Mouse (Mus musculus) bone marrow macrophage, adult 2 months (primary cell): Measurements from ENCODE around the gene Tceal9. TPM values are rescaled to one million over a fixed set of nuclear protein-coding genes. Genes with fewer than 3 reads are reported as not detected.
"Not testable (repeated sequence)": the region's sequence is repeated elsewhere in the genome, so short reads cannot be mapped to it uniquely, and the experiment has no call there.

ENCODE experiments used
- H3K27ac ChIP-seq: 2 replicates; pipeline ENCODE4 v1.5.1; 2012; ENCODE audit warnings: low read depth, low read length; ENCODE audit not compliant: insufficient read depth
- H3K4me1 ChIP-seq: 2 replicates; pipeline ENCODE4 v1.6.1; 2012; ENCODE audit warnings: low read length; ENCODE audit not compliant: control insufficient read depth, insufficient read depth
- H3K4me3 ChIP-seq: 2 replicates; pipeline ENCODE4 v1.5.1; 2012; ENCODE audit warnings: mild to moderate bottlenecking, low read length, moderate library complexity; ENCODE audit not compliant: insufficient read depth
- CTCF ChIP-seq: IDR thresholded peaks from 2 replicates; pipeline ENCODE4 v1.5.1; 2012; ENCODE audit warnings: low read depth, mild to moderate bottlenecking, low read length, moderate library complexity
- POLR2A ChIP-seq: IDR thresholded peaks from 2 replicates; pipeline ENCODE4 v1.6.1; 2012; ENCODE audit warnings: mild to moderate bottlenecking, low read depth, low read length, borderline replicate concordance
- polyA plus RNA-seq: library from polyadenylated mRNA; stranded (reverse); fragments of >200 nt; gene quantifications from 2 replicates; pipeline ENCODE4 v1.2.4, GENCODE M21; 2012; ENCODE audit not compliant: missing spikeins, insufficient read depth, insufficient read length

Tceal9 gene
- polyA plus RNA-seq, 1 experiment, result 101 TPM

DNA sequence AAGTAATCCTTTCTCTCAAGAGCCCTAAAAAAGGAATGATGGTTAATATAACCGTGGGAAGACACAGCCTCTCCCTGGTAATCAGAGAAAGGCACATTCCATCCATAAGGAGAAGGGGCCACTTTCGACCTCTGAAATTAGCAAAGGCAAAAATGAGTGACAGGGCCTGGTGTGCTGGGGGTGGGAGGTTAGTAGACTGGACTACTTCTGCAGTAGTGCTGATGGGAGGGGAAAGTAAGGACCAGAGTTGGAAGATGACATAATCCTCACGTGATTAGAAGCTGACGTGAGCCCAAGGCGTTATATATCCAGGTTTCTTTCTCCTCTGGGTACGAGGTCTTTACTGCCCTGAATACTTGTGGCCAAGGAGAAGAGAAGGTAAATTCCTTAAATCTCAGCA is 21.2 kb upstream of the Tceal9 start:
- Histone ChIP-seq H3K4me1 (no peaks in the 10 kb centered on the region), H3K27ac (no peak overlapping the region), H3K4me3 (no peak overlapping the region)
- TF ChIP-seq POLR2A (no peak), CTCF (no peak)

- no peak for TF ChIP-seq POLR2A
- no peak for TF ChIP-seq CTCF
- H3K4me3 ChIP-seq, result no peak overlapping the region
- no peak overlapping the region for H3K27ac ChIP-seq
- H3K4me1 ChIP-seq, result no peaks in the 10 kb centered on the region
Observed at GRCm38 (mm10) chrX:136227768-136228167, 17.1 kb upstream of the Tceal9 start.

- H3K4me3 ChIP-seq, result no peak overlapping the region
- H3K27ac ChIP-seq, result no peak overlapping the region
- no peaks in the 10 kb centered on the region for H3K4me1 ChIP-seq
- TF ChIP-seq POLR2A (no peak), CTCF (no peak)
Observed at GRCm38 (mm10) chrX:136238118-136238517, 6.8 kb upstream of the Tceal9 start.

DNA sequence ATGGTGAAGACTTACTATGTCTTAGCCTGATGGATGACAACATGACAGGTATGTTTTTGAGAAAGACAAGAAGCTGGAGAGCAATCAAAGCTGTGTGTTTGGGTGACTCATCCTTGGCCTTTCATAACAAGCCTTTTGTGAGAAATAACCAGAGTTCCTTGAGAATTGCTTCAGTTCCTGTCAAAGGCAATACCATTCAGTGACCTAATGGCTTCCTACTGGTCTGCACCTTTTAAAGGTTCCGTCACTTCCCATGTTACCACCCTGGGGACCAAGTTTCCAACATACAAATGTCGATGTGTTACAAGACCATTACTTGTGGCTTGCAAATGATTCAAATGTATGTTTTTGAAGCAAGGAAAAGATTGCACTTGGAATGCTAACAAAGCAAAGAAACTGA is 1.7 kb upstream of the Tceal9 start:
- TF ChIP-seq POLR2A (no peak), CTCF (no peak)
- no peak overlapping the region for H3K4me3 ChIP-seq
- H3K4me1 ChIP-seq, result 0 out of 2 replicates have a peak, but pooled peaks cover 3% of the 10 kb centered on the region
- no peak overlapping the region for H3K27ac ChIP-seq

GRCm38 (mm10) chrX:136245521-136246071 is 717 bp downstream of the Tceal9 start:
- no peak for TF ChIP-seq POLR2A
- no peak for TF ChIP-seq CTCF

DNA sequence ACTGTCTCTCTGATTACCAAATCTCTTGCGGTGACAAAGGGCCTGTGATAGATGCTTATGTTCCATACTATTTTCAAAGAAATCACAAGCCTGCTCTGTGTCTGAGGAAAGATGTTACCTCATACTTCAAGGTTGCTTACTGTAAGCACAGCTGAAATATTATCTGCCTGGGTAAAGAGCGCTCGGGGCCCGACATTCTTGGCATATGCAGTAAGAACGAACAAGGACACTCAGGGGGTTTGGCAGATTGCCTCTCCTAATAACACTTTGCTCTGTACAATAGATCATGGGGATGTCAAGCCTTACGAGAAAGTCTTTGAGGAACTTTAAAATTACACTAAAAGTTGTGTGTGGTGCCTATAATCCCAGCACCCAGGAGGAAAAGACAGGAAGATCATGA is 3.9 kb downstream of the Tceal9 start:
- H3K27ac ChIP-seq, result no peak overlapping the region
- TF ChIP-seq CTCF (no peak), POLR2A (no peak)
- H3K4me1 ChIP-seq, result no peaks in the 10 kb centered on the region
- H3K4me3 ChIP-seq, result no peak overlapping the region

More at GRCm38 (mm10) chrX:136245521-136246071, 717 bp downstream of the Tceal9 start:
- Histone ChIP-seq H3K27ac (peak overlapping the region; percentile 68), H3K4me3 (peak overlapping the region; percentile 84), H3K4me1 (0 out of 2 replicates have a peak, but pooled peaks cover 3% of the 10 kb centered on the region)

- no peak overlapping the region for H3K27ac ChIP-seq
Observed at GRCm38 (mm10) chrX:136249671-136250070, 4.8 kb downstream of the Tceal9 start.

DNA sequence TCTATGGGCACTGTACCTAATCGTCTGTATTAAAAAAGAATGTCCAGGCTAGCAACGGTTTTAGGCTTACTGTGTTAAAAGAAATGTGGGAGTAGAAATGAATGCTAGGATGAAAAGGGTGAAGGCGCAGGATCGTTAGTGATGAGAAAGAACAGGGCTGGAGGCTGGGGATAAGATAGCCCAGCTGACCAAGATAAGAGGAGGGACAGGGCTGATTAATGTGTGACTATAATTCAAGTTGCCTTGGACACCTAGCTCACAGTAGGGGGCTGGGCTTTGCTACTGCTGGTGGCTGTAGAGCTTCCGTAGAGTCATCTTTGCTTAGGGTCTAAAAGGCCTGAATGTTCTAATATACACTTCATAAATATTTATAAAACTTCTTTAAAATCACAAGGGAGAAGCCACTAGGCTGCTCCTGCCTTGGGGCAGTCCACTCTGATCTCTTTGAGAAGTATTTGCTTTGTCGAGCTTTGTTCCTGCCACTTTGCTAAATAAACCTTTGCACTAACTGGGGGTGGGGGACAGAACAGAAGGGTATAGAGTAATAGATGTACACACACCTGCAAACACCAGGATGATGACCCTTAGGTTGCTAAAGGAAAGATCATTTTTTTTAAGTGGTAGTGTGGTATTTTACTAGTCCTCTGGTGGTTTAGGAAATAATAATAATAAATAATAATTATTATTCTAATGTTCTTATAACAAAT is 7.3 kb downstream of the Tceal9 start:
- no peak overlapping the region for H3K4me3 ChIP-seq
- TF ChIP-seq POLR2A (no peak), CTCF (no peak)
- H3K27ac ChIP-seq, result no peak overlapping the region
- no peaks in the 10 kb centered on the region for H3K4me1 ChIP-seq

More at GRCm38 (mm10) chrX:136249671-136250070, 4.8 kb downstream of the Tceal9 start:
- Histone ChIP-seq H3K4me1 (no peaks in the 10 kb centered on the region), H3K4me3 (no peak overlapping the region)
- TF ChIP-seq POLR2A (no peak), CTCF (no peak)

DNA sequence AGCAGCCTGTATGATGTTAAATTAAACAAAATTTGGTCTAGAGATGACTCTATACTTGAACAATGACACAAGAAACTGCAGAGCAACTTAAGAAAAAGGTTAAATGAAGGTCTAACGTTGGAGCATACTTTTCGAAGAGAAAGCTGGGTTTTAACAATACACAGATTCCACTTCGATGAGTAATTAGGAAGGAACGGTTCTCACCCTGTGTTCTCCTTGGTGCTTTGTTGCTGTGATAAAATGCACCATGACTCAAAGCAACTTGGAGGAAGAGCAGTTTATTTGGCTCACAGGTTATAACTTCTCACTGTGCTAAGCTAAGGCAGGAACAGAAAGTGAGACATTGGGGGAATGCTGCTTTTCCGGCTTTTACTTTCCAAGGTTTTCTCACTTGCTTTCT is 22.8 kb downstream of the Tceal9 start:
- Histone ChIP-seq H3K27ac (no peak overlapping the region), H3K4me3 (no peak overlapping the region), H3K4me1 (peaks cover 6% of the 10 kb centered on the region; the same call in 1 of the 2 replicates)
- TF ChIP-seq POLR2A (no peak), CTCF (no peak)

GRCm38 (mm10) chrX:136268173-136268572 is 23.3 kb downstream of the Tceal9 start:
- Histone ChIP-seq H3K27ac (no peak overlapping the region), H3K4me3 (no peak overlapping the region), H3K4me1 (peaks cover 6% of the 10 kb centered on the region; the same call in 1 of the 2 replicates)
- TF ChIP-seq CTCF (no peak), POLR2A (no peak)

- peak within 1 kb of the TSS; percentile 50 for H3K4me3 ChIP-seq
- not testable (repeated sequence) for H3K27ac ChIP-seq, H3K4me1 ChIP-seq
Observed at GRCm38 (mm10) chrX:136269743-136270392, 25.0 kb downstream of the Tceal9 start, which contains the start of gene Bex3. Gene Bex3, plus strand, starts transcription at chrX:136270253.

- H3K4me1 ChIP-seq, H3K27ac ChIP-seq: not testable (repeated sequence)
- peak overlapping the region; percentile 50 for H3K4me3 ChIP-seq
Observed at GRCm38 (mm10) chrX:136270393-136271111, 25.7 kb downstream of the Tceal9 start.
